Mouse (Mus musculus) T-cell, adult 66 days (primary cell): ENCODE data around the gene Itgb2. TPM values are rescaled to one million over a fixed set of nuclear protein-coding genes. Genes with fewer than 3 reads are reported as not detected.

Experiments
- total RNA-seq, 2 experiments: library from RNA; stranded (reverse); gene quantifications; 3 replicates in 1 of 2; 4 replicates in 1 of 2; pipeline ENCODE4 v1.2.4; 2023

The Itgb2 gene
- total RNA-seq = 100 to 1,000 TPM; 248 to 305 TPM

DNA sequence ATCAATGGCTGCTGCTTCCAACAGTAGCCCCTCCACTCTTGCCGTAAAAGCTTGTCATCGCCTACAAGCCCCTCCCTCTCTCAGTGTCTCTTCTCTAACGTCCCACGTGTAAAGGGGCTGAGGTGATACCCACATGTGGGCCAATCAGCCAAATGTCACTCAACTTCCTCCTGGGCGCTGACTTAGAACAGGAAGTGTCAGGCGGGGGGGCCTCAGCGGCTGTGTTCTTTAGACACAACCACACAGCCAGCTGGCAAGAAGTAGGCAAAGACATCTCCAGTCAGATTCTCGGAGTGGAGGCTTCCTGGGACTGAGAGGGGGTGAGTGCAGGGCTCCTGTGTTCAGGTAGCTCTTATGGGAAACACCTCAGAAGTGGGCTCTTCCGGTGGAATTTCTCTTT, at the start of gene Itgb2:
Itgb2 (plus strand) TSS at position 113 of the 400 bp plus-strand sequence.

DNA sequence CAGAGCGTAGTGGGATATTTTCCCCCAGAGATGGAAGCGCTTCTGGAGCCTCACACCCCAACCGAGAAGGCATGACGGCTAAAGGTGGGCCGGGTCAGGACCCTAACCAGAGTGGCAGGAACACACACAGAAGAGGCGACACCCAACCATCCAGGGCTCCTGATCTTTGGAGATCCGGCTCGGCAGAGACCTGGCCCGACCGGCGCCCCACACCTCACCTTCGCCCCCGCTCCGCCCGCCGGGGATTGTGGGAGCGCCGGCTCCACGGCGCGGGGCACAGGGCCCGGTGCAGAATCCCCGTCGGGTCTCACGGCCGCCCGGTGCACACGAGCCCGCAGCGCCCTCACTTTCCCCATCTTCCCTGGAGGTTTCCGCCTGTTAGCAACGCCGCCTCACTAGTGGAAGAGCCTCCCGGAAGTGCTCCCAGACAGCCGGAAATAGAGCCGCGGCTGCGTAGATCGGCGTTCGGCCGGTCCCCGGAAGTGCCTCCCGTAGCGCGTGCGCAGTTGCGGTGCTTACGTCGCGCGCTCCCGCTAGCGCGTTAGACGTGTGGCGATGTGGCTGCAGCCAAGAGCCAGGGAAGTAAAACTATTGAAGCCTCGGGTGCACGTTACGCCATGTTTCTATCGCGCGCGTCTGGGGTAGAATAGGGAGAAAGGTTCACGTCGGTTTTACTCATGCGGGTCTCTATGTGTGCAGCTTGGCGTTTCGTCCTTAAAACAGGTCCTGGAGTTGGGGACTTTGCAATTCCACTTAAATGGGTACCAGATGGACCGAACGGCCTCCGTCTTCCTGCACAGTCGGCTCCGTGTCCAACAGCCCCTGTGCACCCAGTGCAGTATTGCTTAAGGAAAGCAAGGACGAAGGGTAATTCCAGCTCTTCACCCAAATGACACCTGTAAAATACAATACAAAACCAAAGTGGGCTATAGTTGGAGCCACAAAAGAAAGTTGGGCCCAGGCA, 14.4 kb upstream of the Itgb2 start, which contains the start of gene Fam207a:
Fam207a (minus strand) TSS at position 401 of the 964 bp plus-strand sequence.

DNA sequence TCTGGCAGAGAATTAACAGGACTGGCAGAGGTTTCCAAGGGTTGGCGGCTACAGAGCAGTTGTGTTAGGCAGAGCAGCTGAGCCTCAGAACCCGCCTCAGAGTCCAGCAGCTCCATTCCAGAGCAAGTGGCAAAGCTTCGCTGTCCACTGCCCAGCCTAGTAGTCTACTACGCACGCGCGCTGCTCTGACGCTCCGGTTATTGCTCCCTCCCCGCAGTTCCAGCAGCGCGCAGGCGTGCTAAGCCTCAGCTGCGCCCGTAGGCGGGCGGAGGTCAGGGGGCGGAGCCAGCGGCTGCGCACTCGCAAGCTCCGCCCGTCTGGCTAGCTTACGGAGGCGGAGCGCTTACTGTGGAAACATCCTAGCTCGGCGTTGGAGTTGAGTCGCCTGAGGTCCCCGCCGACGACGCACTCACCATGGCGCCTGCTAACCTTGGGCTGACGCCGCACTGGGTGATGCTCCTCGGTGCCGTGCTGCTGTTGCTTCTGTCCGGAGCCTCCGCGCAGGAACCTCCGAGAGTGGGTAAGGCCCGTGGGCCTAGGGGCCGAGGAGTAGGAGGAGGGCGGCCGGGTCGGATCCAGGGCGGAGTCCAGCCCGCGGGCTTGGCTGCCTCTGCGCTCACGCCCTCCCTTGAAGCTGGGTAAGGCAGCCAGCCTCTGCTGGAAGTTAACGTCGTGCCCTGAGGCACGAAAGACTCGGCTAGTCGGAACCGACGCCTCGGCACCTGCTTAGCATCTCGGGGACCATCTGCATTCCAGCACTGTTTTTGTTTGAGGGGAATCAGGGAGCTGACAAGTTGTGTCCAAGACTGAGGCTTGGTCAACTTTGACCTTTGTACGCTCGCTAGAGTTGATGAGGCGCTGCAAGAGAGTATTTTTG, 51.6 kb downstream of the Itgb2 start, which contains the start of gene Pttg1ip:
Pttg1ip (plus strand) TSS at position 313 of the 877 bp plus-strand sequence.

DNA sequence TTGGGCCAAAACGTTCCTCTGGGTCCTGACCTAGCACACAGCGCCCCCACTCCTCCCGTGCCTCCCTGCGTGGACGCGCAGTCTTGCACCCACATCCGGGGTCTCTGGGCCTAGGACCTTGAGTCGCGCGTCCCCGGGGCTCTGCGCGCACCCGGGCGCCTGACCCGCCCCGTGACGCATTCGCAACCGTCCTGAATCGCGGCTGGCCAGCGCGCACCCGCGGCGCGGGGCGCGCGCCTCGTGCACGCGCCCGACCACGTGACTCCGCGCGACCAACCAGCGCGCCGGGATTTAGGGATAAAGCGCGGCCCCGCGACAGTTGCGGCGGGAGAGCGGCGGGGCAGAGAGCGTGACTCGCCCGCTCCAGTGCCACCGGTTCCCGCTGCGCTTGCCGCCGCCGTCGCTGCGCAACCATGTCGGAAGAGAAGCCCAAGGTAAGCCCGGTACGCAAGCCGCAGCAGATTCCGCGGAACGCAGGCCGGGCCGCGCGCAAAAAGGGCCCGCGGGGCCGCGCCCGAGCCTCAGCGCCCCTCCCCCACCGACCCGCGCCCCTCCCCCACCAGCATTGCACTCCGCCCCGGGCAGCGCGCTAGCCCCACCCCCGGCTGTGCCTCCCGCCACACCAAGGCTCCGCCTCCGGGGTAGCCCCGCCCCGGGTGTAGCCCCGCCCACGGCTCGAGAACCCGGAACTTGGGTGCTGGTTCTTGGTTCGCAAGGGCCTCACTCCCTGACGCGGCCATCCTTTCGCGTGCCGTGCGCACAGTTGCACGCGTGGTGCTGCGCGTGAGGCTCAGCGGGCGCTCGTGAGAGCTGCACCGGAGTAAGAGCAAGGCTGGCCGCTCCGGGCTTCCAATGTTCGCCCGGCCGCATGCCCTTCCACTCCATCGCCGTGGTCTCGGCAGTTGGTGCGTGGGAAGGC, 76.1 kb downstream of the Itgb2 start, which contains the start of the genes Sumo3 and Gm49325:
Sumo3 (plus strand) TSS at position 190 of the 919 bp plus-strand sequence.
Gm49325 (plus strand) TSS at position 290 of the 919 bp plus-strand sequence.

Other genes with a start within 250 kb of the Itgb2 start
- 1 to 10 TPM; 2.3 to 2.8 TPM for gene Adarb1, start 112.0 kb upstream of the Itgb2 start, total RNA-seq
- 10 to 100 TPM; 28.7 to 31.2 TPM for gene Fam207a, start 14.5 kb upstream of the Itgb2 start, total RNA-seq
- 100 to 1,000 TPM; 108 to 116 TPM for gene Pttg1ip, start 51.5 kb downstream of the Itgb2 start, total RNA-seq
- 10 to 100 TPM; 56.8 to 61.8 TPM for gene Sumo3, start 75.8 kb downstream of the Itgb2 start, total RNA-seq
- gene Gm49325, start 75.9 kb downstream of the Itgb2 start, total RNA-seq = not detected
- gene Ube2g2, start 92.0 kb downstream of the Itgb2 start, total RNA-seq = 10 to 100 TPM; 41.1 to 46.1 TPM
- gene Tspear, start 156.3 kb downstream of the Itgb2 start, total RNA-seq = 1 to 10 TPM; 1.6 to 3.3 TPM
- not detected for gene Gm19402, start 160.5 kb downstream of the Itgb2 start, total RNA-seq
- not detected for gene Gm9508, start 167.0 kb downstream of the Itgb2 start, total RNA-seq
- gene Gm10272, start 176.4 kb downstream of the Itgb2 start, total RNA-seq = not detected
- gene Gm10024, start 181.2 kb downstream of the Itgb2 start, total RNA-seq = not detected
- not detected for gene Gm10142, start 185.6 kb downstream of the Itgb2 start, total RNA-seq
- not detected for gene Krtap12-1, start 190.3 kb downstream of the Itgb2 start, total RNA-seq
- not detected for gene Gm10100, start 196.2 kb downstream of the Itgb2 start, total RNA-seq
- gene Gm18596, start 212.4 kb downstream of the Itgb2 start, total RNA-seq = not detected
- not detected for gene Gm9736, start 221.1 kb downstream of the Itgb2 start, total RNA-seq
- gene Gm3233, start 229.4 kb downstream of the Itgb2 start, total RNA-seq = not detected
- not detected for gene Gm3238, start 241.1 kb downstream of the Itgb2 start, total RNA-seq
- not detected for gene Gm7138, start 246.7 kb downstream of the Itgb2 start, total RNA-seq